Mouse (Mus musculus) stomach, embryonic 14.5 days (tissue): Measurements from ENCODE around the gene Sigirr. TPM values are rescaled to one million over a fixed set of nuclear protein-coding genes. Genes with fewer than 3 reads are reported as not detected.
A peak's percentile ranks its signal among the peaks of the same experiment; 100 is the strongest.

Experiments
- ATAC-seq: fragments of 200-750 bp; cut with Nextera tagmentation; 2 replicates; pipeline ENCODE4 v1.8.0; 2017; ENCODE audit warnings: low read depth, moderate TSS enrichment; ENCODE audit not compliant: insufficient number of reproducible peaks, insufficient read depth, low FRiP score
- H3K27ac ChIP-seq: fragments of 300-500 bp; sonication (generic); 2 replicates; pipeline ENCODE4 v1.5.1; 2014; ENCODE audit warnings: mild to moderate bottlenecking, low read length, moderate library complexity, mixed read lengths
- H3K27me3 ChIP-seq: fragments of 300-500 bp; sonication (generic); 2 replicates; pipeline ENCODE4 v1.6.1; 2014; ENCODE audit warnings: low read length, control low read depth, mixed read lengths; ENCODE audit not compliant: control insufficient read depth, insufficient read depth
- H3K36me3 ChIP-seq: fragments of 300-500 bp; sonication (generic); 2 replicates; pipeline ENCODE4 v1.6.1; 2014; ENCODE audit warnings: mild to moderate bottlenecking, control low read depth, low read length, moderate library complexity, mixed read lengths; ENCODE audit not compliant: control insufficient read depth, insufficient read depth
- H3K4me1 ChIP-seq: fragments of 300-500 bp; sonication (generic); 2 replicates; pipeline ENCODE4 v1.6.1; 2014; ENCODE audit warnings: low read length, control low read depth, mixed read lengths; ENCODE audit not compliant: control insufficient read depth, insufficient read depth
- H3K4me2 ChIP-seq: fragments of 300-500 bp; sonication (generic); replicated peaks from 2 replicates; pipeline ENCODE4 v1.6.1; 2014; ENCODE audit warnings: low read depth, low read length, control low read depth
- H3K4me3 ChIP-seq: fragments of 300-500 bp; sonication (generic); 2 replicates; pipeline ENCODE4 v1.5.1; 2014; ENCODE audit warnings: low read depth, low read length, control low read depth
- H3K9ac ChIP-seq: fragments of 300-500 bp; sonication (generic); replicated peaks from 2 replicates; pipeline ENCODE4 v1.6.1; 2014; ENCODE audit warnings: low read depth, mild to moderate bottlenecking, control low read depth, low read length, moderate library complexity, mixed read lengths
- H3K9me3 ChIP-seq: fragments of 300-500 bp; sonication (generic); 2 replicates; pipeline ENCODE4 v1.6.1; 2016; ENCODE audit warnings: low read depth, low read length, control low read depth; ENCODE audit not compliant: control insufficient read depth
- WGBS: fragments of 180-500 bp; shearing (Covaris S2); extraction: QIAGEN DNeasy Blood & Tissue Kit; methylation state at CpG from one replicate; pipeline ENCODE4 v1.1.7; 2014; 5-methylcytosine and 5-hydroxymethylcytosine counted together
- polyA plus RNA-seq: library from polyadenylated mRNA; unstranded; fragments of >200 nt; fragmentation: Nextera tagmentation; extraction: Ambion mirVana; gene quantifications from 2 replicates; pipeline ENCODE4 v1.2.1, GENCODE M21; 2014

The Sigirr gene
- polyA plus RNA-seq, 1 experiment from 2014 or later = 7.1 TPM

- H3K4me1 ChIP-seq = no peaks in the 10 kb centered on the region
- 0 out of 2 replicates have a peak within 1 kb of the TSS, but pooled peaks have one; percentile 27 for H3K27ac ChIP-seq
- no peak for ATAC-seq
- H3K4me3 ChIP-seq = no peak within 1 kb of the TSS
- no peak within 1 kb of the TSS for H3K9ac ChIP-seq
- no peaks in the 10 kb centered on the region for H3K9me3 ChIP-seq
- no peak within 1 kb of the TSS for H3K4me2 ChIP-seq
- WGBS = 89% methylated on average over 15 of the region's 15 CpGs
- no peaks in the 10 kb centered on the region for H3K36me3 ChIP-seq
- no peaks in the 10 kb centered on the region for H3K27me3 ChIP-seq
Measured at GRCm38 (mm10) chr7:141077841-141078240, 22.5 kb downstream of the Sigirr start, which contains the start of gene Pkp3. Pkp3 (plus strand) TSS chr7:141078218.

GRCm38 (mm10) chr7:141073782-141074181, 26.6 kb downstream of the Sigirr start:
- 86% methylated on average over 4 of the region's 4 CpGs for WGBS
- no peak overlapping the region for H3K4me3 ChIP-seq
- no peak overlapping the region for H3K9ac ChIP-seq

GRCm38 (mm10) chr7:141072017-141072745, 28.2 kb downstream of the Sigirr start:
- Histone ChIP-seq H3K4me1 (no peaks in the 10 kb centered on the region), H3K4me2 (no peak overlapping the region), H3K27me3 (peaks cover 6% of the 10 kb centered on the region; the same call in 1 of the 2 replicates), H3K36me3 (peaks cover 3% of the 10 kb centered on the region; the same call in 1 of the 2 replicates), H3K4me3 (no peak overlapping the region), H3K27ac (no peak overlapping the region), H3K9ac (no peak overlapping the region), H3K9me3 (no peaks in the 10 kb centered on the region)
- no peak for ATAC-seq
- WGBS = 31% methylated on average over 23 of the region's 23 CpGs

More at GRCm38 (mm10) chr7:141073782-141074181, 26.6 kb downstream of the Sigirr start:
- H3K9me3 ChIP-seq = no peaks in the 10 kb centered on the region
- no peak for ATAC-seq
- peaks cover 6% of the 10 kb centered on the region; the same call in 1 of the 2 replicates for H3K27me3 ChIP-seq
- no peaks in the 10 kb centered on the region for H3K4me1 ChIP-seq
- no peaks in the 10 kb centered on the region for H3K36me3 ChIP-seq
- no peak overlapping the region for H3K27ac ChIP-seq
- no peak overlapping the region for H3K4me2 ChIP-seq

DNA sequence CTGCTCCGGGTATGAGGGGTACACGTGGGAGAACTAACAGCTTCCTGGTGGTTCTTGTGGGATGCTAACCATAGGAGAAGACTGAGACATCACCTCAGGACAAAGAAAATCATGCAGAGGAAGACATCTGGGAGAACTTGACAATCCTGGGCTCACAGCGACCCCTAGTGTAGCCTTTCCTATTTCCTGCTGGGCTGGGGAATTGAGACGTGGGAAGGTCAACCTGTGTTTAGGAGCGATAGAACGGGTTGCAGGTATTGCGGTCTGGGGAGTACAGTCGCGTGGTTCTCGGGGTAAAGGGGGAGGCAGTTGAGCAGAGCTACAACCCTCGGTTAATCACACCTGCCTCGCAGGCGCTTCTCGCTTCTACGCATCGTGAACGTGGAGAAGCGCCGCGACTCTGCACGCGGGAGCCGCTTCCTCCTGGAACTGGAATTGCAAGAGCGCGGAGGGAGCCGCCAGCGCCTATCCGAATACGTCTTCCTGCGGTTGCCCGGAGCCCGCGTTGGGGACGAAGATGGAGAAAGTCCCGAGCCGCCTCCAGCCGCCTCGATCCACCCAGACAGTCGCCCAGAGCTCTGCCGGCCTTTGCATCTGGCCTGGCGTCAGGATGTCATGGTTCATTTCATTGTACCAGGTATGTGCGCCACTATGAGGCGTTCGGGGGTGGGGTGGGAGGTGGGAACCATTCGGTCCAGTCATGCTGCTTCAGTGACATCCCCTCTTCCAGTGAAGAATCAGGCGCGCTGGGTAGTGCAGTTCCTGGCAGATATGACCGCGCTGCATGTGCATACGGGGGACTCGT, 30.1 kb downstream of the Sigirr start:
- Histone ChIP-seq H3K9ac (peak overlapping the region; percentile 15; the same call in 1 of the 2 replicates), H3K4me2 (peak overlapping the region; percentile 68), H3K27ac (no peak overlapping the region), H3K27me3 (peaks cover 6% of the 10 kb centered on the region; the same call in 1 of the 2 replicates), H3K9me3 (no peaks in the 10 kb centered on the region), H3K36me3 (peaks cover 8% of the 10 kb centered on the region; the same call in 1 of the 2 replicates), H3K4me1 (no peaks in the 10 kb centered on the region), H3K4me3 (peak overlapping the region; percentile 29)
- ATAC-seq = peak; percentile 40; the same call in 1 of the 2 replicates
- WGBS = 2% methylated on average over 51 of the region's 51 CpGs

GRCm38 (mm10) chr7:141068351-141068750, 32.0 kb downstream of the Sigirr start:
- H3K4me1 ChIP-seq = no peaks in the 10 kb centered on the region
- no peaks in the 10 kb centered on the region for H3K9me3 ChIP-seq
- peaks cover 19% of the 10 kb centered on the region for H3K36me3 ChIP-seq
- no peak overlapping the region for H3K4me3 ChIP-seq
- no peak overlapping the region for H3K27ac ChIP-seq
- ATAC-seq = no peak
- no peak overlapping the region for H3K9ac ChIP-seq
- H3K27me3 ChIP-seq = peaks cover 6% of the 10 kb centered on the region; the same call in 1 of the 2 replicates
- H3K4me2 ChIP-seq = no peak overlapping the region
- WGBS = 70% methylated on average over 19 of the region's 19 CpGs

- WGBS = 89% methylated on average over 7 of the region's 7 CpGs
- Histone ChIP-seq H3K4me2 (no peak overlapping the region), H3K27ac (no peak overlapping the region), H3K27me3 (no peaks in the 10 kb centered on the region), H3K4me3 (no peak overlapping the region), H3K9me3 (no peaks in the 10 kb centered on the region), H3K36me3 (peaks cover 19% of the 10 kb centered on the region), H3K9ac (no peak overlapping the region), H3K4me1 (peaks cover 10% of the 10 kb centered on the region; the same call in 1 of the 2 replicates)
- no peak for ATAC-seq
Measured at GRCm38 (mm10) chr7:141064576-141064975, 35.8 kb downstream of the Sigirr start.

DNA sequence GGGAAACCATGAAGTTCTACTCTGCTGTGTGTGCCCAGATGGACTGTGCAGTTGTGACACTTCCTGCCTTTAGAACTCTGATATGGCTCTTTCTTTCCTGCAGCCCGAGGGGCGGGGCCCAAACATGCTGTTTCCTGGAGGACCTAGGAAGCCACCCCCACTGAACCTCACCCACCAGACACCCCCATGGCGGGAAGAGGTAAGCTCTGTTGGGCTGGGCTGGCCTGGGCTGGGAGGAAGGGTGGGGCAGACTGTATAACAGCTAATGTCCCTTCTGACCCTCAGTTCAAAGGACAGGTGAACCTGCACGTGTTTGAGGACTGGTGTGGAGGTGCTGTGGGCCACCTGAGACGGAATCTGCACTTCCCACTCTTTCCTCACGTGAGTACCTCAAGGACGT, 36.2 kb downstream of the Sigirr start:
- 68% methylated on average over 7 of the region's 7 CpGs for WGBS
- no peaks in the 10 kb centered on the region for H3K9me3 ChIP-seq
- no peaks in the 10 kb centered on the region for H3K27me3 ChIP-seq
- H3K27ac ChIP-seq = no peak overlapping the region
- H3K4me2 ChIP-seq = no peak overlapping the region
- no peak overlapping the region for H3K4me3 ChIP-seq
- ATAC-seq = no peak
- H3K36me3 ChIP-seq = peaks cover 19% of the 10 kb centered on the region
- H3K4me1 ChIP-seq = peaks cover 10% of the 10 kb centered on the region; the same call in 1 of the 2 replicates
- no peak overlapping the region for H3K9ac ChIP-seq

- Histone ChIP-seq H3K9ac (no peak overlapping the region), H3K36me3 (peaks cover 19% of the 10 kb centered on the region), H3K27ac (no peak overlapping the region), H3K4me2 (no peak overlapping the region), H3K27me3 (no peaks in the 10 kb centered on the region), H3K9me3 (no peaks in the 10 kb centered on the region), H3K4me3 (no peak overlapping the region), H3K4me1 (peaks cover 10% of the 10 kb centered on the region; the same call in 1 of the 2 replicates)
- no peak for ATAC-seq
- WGBS = 90% methylated on average over 3 of the region's 3 CpGs
Measured at GRCm38 (mm10) chr7:141063353-141063752, 37.0 kb downstream of the Sigirr start.
